Mouse (Mus musculus): ENCODE results near the gene Siae. TPM values are rescaled to one million over a fixed set of nuclear protein-coding genes. Genes with fewer than 3 reads are reported as not detected.
A peak's percentile ranks its signal among the peaks of the same experiment; 100 is the strongest.

The Siae gene
- total and polyA plus RNA-seq, 3 experiments: 7.7 to 8.2 (median 7.7) TPM

DNA sequence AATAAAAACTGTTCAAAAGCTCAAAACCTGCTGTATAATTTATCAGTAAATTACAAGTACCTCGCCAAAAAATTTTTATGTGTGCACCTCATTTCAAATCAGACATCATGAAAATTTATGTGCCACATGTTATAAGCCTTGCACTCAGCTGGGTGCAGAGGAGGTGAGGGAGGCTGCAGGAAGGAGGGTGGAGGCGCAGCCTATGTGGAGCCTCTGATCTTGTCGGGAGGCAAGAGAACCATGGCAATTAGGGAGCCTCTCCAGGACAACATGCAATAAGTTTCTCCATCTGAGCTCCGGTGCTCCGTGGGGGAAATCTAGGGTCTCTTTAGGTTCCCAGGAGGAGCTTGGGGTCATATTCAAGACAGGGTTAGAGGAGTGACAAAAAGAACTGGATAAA is 12.0 kb downstream of the Siae start:
- DNase-seq: no peak
- 36% methylated on average over 5 of the region's 5 CpGs for WGBS
- peak overlapping the region; percentile 70 for H3K27ac ChIP-seq
- H3K36me3 ChIP-seq (ENCODE audit: control insufficient read depth, insufficient read depth, low read length): no peaks in the 10 kb centered on the region
- H3K79me2 ChIP-seq (replicated peaks; ENCODE audit: control insufficient read depth, insufficient read depth, low read length): no peaks in the 10 kb centered on the region
- peaks cover 6% of the 10 kb centered on the region for H3K4me1 ChIP-seq (ENCODE audit: control insufficient read depth, insufficient read depth, low read length)
- TF ChIP-seq POLR2A (IDR thresholded peaks at IDR 0.05; ENCODE audit: insufficient read depth, low read depth, low read length): no peak
- no peak for TF ChIP-seq EP300 (IDR thresholded peaks at IDR 0.05; ENCODE audit: insufficient read depth, low read depth, low read length)
- no peak for TF ChIP-seq CTCF (IDR thresholded peaks at IDR 0.05)
- H3K4me3 ChIP-seq: no peak overlapping the region
- intact Hi-C loops (cut with DNase I): no loop called here
- H3K9ac ChIP-seq (ENCODE audit: low read depth, low read length): no peak overlapping the region
- H3K27me3 ChIP-seq (ENCODE audit: control insufficient read depth, insufficient read depth, low read length): no peaks in the 10 kb centered on the region

DNA sequence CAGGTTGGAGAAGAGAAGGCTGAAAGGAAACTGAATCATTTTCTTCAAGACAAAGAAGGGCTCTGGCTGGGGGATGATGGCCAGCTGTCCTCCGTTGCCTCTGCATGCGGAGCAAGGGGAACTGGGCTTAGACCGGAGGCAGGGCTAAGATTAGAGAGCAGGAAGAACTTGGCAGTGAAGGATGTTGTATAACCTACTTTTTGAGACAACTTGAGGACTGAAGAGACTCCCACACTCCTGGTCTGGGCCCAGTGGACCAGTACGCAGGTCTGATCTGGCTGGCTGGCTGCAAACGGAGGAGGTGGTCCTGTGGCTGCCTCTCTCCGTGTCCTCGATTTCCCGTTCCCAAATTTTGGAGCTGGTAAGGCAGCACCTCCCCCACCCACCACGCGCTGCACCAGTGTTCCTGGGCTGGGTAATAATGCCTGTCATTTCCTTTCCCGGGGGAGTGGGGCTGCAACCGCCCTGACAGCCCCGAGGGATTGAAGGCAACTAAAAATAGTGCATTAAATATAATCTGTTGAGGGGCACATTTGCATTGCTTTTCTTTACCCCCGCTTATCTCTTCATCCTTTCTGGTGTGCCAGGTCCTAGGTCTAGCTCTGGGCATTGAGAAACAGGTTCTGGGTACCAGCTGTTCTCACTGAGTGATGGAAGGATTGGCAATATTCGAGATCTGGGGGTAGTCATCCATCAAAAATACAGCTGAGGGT is 12.6 kb downstream of the Siae start:
- Histone ChIP-seq H3K4me1 (ENCODE audit: control insufficient read depth, insufficient read depth, low read length) (peaks cover 6% of the 10 kb centered on the region), H3K9ac (ENCODE audit: low read depth, low read length) (peak overlapping the region; percentile 3; the same call in 1 of the 2 replicates), H3K27me3 (ENCODE audit: control insufficient read depth, insufficient read depth, low read length) (no peaks in the 10 kb centered on the region), H3K79me2 (replicated peaks; ENCODE audit: control insufficient read depth, insufficient read depth, low read length) (no peaks in the 10 kb centered on the region), H3K4me3 (peak overlapping the region; percentile 32), H3K36me3 (ENCODE audit: control insufficient read depth, insufficient read depth, low read length) (no peaks in the 10 kb centered on the region), H3K27ac (peak overlapping the region; percentile 70)
- DNase-seq: peak; percentile 57 to 61
- intact Hi-C loops (cut with DNase I): loop anchor here (1.0 to 2.0 kb wide), 2 partner anchors 38 to 45 kb away; partner anchors contain the start of gene Spa17
- WGBS: 10% methylated on average over 15 of the region's 15 CpGs
- TF ChIP-seq EP300 (IDR thresholded peaks at IDR 0.05; ENCODE audit: insufficient read depth, low read depth, low read length): no peak; the same call in 1 of the 2 replicates

DNA sequence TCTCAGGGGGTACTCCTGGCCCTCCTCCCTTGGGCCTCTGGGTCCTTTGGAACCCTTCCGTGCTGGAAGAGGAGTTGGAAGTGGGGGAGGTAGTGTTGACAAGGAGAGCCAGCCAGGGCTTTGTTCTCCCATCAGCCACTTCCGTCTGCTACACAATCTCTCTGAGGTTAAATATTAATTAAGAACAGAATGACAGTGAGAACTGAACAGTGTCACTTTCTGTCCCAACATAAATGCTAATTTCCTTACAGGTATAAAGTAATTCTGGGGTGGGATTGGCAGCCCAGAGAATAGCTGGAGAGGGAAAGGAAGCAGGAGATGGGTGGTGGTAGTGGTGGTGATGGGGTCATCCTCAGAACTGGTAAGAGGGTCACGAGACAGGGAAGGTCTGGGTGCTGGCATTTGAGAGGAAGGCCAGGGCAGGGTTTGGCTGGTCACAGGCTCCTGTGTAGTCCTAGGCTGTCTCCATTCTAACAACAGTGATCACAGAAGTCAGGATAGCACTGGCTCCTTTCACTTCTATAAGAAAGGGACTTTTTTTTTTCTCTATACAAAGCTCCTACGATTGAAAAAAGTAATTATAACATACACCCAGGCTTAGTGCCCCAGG is 13.2 kb downstream of the Siae start:
- intact Hi-C loops (cut with DNase I): loop anchor here (1.0 to 2.0 kb wide), 2 partner anchors 38 to 44 kb away; partner anchors contain the start of gene Spa17
- no peak for TF ChIP-seq POLR2A (IDR thresholded peaks at IDR 0.05; ENCODE audit: insufficient read depth, low read depth, low read length)
- Histone ChIP-seq H3K27me3 (ENCODE audit: control insufficient read depth, insufficient read depth, low read length) (no peaks in the 10 kb centered on the region), H3K4me1 (ENCODE audit: control insufficient read depth, insufficient read depth, low read length) (peaks cover 6% of the 10 kb centered on the region), H3K79me2 (replicated peaks; ENCODE audit: control insufficient read depth, insufficient read depth, low read length) (no peaks in the 10 kb centered on the region), H3K27ac (peak overlapping the region; percentile 70), H3K36me3 (ENCODE audit: control insufficient read depth, insufficient read depth, low read length) (no peaks in the 10 kb centered on the region), H3K9ac (ENCODE audit: low read depth, low read length) (no peak overlapping the region), H3K4me3 (no peak overlapping the region; the same call in 1 of the 2 replicates)
- WGBS: 38% methylated on average over 4 of the region's 4 CpGs
- no peak for DNase-seq

DNA sequence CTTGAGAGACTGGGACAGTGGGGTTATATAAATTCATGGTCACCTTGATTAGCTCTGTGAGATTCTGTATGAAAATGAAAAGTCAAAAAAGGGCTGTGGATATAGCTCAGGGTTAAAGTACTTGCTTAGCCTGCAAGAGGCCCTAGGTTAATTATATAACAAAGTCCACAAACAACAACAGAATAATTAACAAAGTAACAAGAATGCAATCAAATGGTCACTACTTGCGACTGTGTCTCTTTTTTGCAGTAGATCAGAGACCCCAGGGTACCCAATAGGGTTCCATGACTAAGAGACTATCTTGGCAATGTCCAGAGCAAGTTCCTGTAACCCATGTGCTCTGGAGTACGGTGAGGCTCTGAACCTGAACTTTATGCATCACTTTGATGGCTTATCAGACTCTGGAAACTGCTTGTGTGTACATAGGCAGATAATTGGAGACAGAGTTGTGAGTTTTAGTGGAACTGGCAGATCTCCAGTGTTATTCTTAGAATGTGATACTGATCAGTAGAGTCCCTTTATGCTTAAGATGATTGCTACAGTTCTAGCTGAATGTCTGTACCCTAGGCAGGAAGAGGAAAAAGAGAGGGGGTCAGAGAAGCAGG is 13.8 kb downstream of the Siae start:
- intact Hi-C loops (cut with DNase I): loop anchor here (2.0 kb wide), 1 partner anchor 43 kb away; the partner anchor contains the start of gene Spa17
- TF ChIP-seq POLR2A (IDR thresholded peaks at IDR 0.05; ENCODE audit: insufficient read depth, low read depth, low read length): no peak
- TF ChIP-seq CTCF (IDR thresholded peaks at IDR 0.05): no peak
- TF ChIP-seq EP300 (IDR thresholded peaks at IDR 0.05; ENCODE audit: insufficient read depth, low read depth, low read length): no peak

DNA sequence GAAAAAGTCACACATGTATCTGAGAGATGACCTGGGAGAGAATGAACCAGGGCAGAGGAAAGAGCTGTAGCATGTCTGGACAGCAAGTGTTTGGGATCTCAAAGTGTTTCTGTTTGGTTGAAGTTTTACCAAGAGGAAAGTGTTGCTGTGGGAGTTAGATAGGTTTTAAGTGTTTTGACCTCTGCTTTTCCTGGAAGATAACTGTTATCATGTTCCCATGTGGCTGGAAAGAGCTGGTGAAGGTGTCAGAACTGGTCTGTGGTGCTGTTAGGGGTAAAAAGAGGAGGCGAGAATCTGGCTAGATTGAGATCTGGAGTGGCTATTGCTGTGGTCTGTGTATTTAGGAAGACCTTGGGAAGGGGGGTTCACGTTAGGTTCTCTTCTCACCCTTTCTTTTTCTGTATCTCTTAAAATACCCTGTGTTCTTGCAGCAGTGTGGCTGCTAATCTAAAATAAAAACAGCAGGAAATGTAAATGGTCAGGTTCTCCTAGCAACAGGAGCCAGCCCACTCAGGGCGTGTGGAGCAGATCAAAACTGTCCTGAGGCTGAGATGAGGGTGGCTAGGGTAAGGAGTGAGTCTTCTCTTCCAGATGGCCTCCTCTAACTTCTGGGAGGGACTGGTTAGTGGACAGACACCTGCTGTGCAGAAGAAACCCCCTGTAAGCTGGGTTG is 16.8 kb downstream of the Siae start:
- H3K27ac ChIP-seq: no peak overlapping the region

More for the DNA sequence above, 13.8 kb downstream of the Siae start:
- 64% methylated on average over 2 of the region's 2 CpGs for WGBS
- DNase-seq: no peak
- no peak overlapping the region for H3K9ac ChIP-seq (ENCODE audit: low read depth, low read length)
- no peaks in the 10 kb centered on the region for H3K27me3 ChIP-seq (ENCODE audit: control insufficient read depth, insufficient read depth, low read length)
- H3K4me1 ChIP-seq (ENCODE audit: control insufficient read depth, insufficient read depth, low read length): peaks cover 6% of the 10 kb centered on the region
- H3K4me3 ChIP-seq: no peak overlapping the region
- no peaks in the 10 kb centered on the region for H3K79me2 ChIP-seq (replicated peaks; ENCODE audit: control insufficient read depth, insufficient read depth, low read length)
- no peaks in the 10 kb centered on the region for H3K36me3 ChIP-seq (ENCODE audit: control insufficient read depth, insufficient read depth, low read length)
- H3K27ac ChIP-seq: peak overlapping the region; percentile 70; the same call in 1 of the 2 replicates

More for the DNA sequence above, 16.8 kb downstream of the Siae start:
- H3K9ac ChIP-seq (ENCODE audit: low read depth, low read length): no peak overlapping the region
- no peaks in the 10 kb centered on the region for H3K36me3 ChIP-seq (ENCODE audit: control insufficient read depth, insufficient read depth, low read length)
- H3K4me1 ChIP-seq (ENCODE audit: control insufficient read depth, insufficient read depth, low read length): peaks cover 6% of the 10 kb centered on the region
- TF ChIP-seq EP300 (IDR thresholded peaks at IDR 0.05; ENCODE audit: insufficient read depth, low read depth, low read length) (no peak), POLR2A (IDR thresholded peaks at IDR 0.05; ENCODE audit: insufficient read depth, low read depth, low read length) (no peak), CTCF (IDR thresholded peaks at IDR 0.05) (no peak)
- no peaks in the 10 kb centered on the region for H3K79me2 ChIP-seq (replicated peaks; ENCODE audit: control insufficient read depth, insufficient read depth, low read length)
- H3K4me3 ChIP-seq: no peak overlapping the region
- intact Hi-C loops (cut with DNase I): no loop called here
- 35% methylated on average over 3 of the region's 3 CpGs for WGBS
- no peak for DNase-seq
- no peaks in the 10 kb centered on the region for H3K27me3 ChIP-seq (ENCODE audit: control insufficient read depth, insufficient read depth, low read length)

Data from heart, adult 2 months (tissue).